Mouse (Mus musculus): ENCODE measurements around the gene Marcksl1.

DNA sequence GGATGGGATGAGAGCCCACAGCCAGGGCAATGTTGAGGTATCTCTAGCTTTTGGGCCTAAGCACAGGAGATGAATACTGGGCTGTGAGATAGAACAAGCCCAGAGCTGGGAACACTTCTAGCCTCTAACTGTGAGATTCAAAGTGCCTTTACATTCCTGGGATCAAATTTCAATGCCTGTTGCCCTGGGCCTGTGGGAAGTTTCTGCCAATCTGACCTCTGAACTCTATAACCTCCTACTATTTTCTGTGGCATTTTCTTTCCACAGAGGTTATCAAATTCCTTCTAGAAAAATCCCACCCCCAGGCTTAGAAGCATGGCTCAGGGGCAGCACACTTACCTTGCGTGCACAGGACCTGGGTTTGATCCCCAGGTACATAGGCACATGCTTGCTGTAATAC lies 36.9 kb downstream of the Marcksl1 start:
- TF ChIP-seq POLR2A (IDR thresholded peaks at IDR 0.05; ENCODE audit: insufficient read depth, low read depth, low read length) (no peak), CTCF (IDR thresholded peaks at IDR 0.05) (no peak)
